Mouse (Mus musculus): ENCODE measurements around the gene Mutyh. TPM values are rescaled to one million over a fixed set of nuclear protein-coding genes. Genes with fewer than 3 reads are reported as not detected.
A peak's percentile ranks its signal among the peaks of the same experiment; 100 is the strongest.

Mutyh gene
- polyA plus RNA-seq, 1 experiment from 2014 or later: 5.6 TPM

DNA sequence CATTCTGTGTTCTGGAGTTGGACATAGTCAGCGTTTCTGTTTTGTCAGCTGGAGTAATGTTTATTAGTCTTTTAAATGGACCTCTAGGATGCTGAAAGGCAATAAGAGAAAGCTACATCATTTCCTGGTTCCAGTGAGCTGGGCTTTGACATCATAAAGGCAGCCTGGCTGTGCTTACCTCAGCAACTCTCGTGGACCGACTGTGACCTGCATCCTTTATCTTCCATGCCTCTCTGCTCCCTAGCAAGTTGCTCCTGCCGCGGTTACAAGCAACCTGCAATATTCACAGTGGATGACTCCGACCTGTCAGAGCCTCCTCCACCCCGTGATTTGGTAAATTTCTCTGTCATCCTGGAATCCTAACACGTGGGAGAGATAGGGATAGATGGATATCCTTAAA, 54.5 kb downstream of the Mutyh start:
- Histone ChIP-seq H3K9me3 (replicated peaks) (no peaks in the 10 kb centered on the region), H3K27me3 (replicated peaks) (no peaks in the 10 kb centered on the region), H3K4me1 (no peaks in the 10 kb centered on the region), H3K36me3 (no peaks in the 10 kb centered on the region), H3K9ac (replicated peaks) (no peak overlapping the region), H3K4me2 (no peak overlapping the region), H3K4me3 (replicated peaks) (no peak overlapping the region), H3K27ac (replicated peaks) (peak overlapping the region; percentile 28; the same call in 1 of the 2 replicates)
- ATAC-seq (ENCODE audit: low FRiP score): peak; percentile 31; the same call in 1 of the 2 replicates
- 63% methylated on average over 8 of the region's 8 CpGs for WGBS

Other genes starting within 250 kb of the Mutyh start
- gene Ccdc17, start 211.1 kb upstream of the Mutyh start, polyA plus RNA-seq (2015; fragmentation: Nextera tagmentation; extraction: Ambion mirVana): 3.0 and 4.5 TPM in 2 replicates
- 79.3 and 93.1 TPM in 2 replicates for gene Nasp, start 179.8 kb upstream of the Mutyh start, polyA plus RNA-seq (2015; fragmentation: Nextera tagmentation; extraction: Ambion mirVana)
- 717 and 746 TPM in 2 replicates for gene Akr1a1, start 156.0 kb upstream of the Mutyh start, polyA plus RNA-seq (2015; fragmentation: Nextera tagmentation; extraction: Ambion mirVana)
- 443 and 606 TPM in 2 replicates for gene Prdx1, start 122.2 kb upstream of the Mutyh start, polyA plus RNA-seq (2015; fragmentation: Nextera tagmentation; extraction: Ambion mirVana)
- gene Mmachc, start 99.3 kb upstream of the Mutyh start, polyA plus RNA-seq (2015; fragmentation: Nextera tagmentation; extraction: Ambion mirVana): 20.0 and 22.7 TPM in 2 replicates
- 9.7 and 11.3 TPM in 2 replicates for gene Ccdc163, start 99.2 kb upstream of the Mutyh start, polyA plus RNA-seq (2015; fragmentation: Nextera tagmentation; extraction: Ambion mirVana)
- 3.0 and 3.3 TPM in 2 replicates for gene Tesk2, start 86.8 kb upstream of the Mutyh start, polyA plus RNA-seq (2015; fragmentation: Nextera tagmentation; extraction: Ambion mirVana)
- 27.2 and 33.4 TPM in 2 replicates for gene Toe1, start 83 bp upstream of the Mutyh start, polyA plus RNA-seq (2015; fragmentation: Nextera tagmentation; extraction: Ambion mirVana)
- gene Hpdl, start 14.0 kb downstream of the Mutyh start, polyA plus RNA-seq (2015; fragmentation: Nextera tagmentation; extraction: Ambion mirVana): 1.4 and 1.8 TPM in 2 replicates
- 4.2 and 4.4 TPM in 2 replicates for gene Zswim5, start 69.7 kb downstream of the Mutyh start, polyA plus RNA-seq (2015; fragmentation: Nextera tagmentation; extraction: Ambion mirVana)
- gene Urod, start 186.7 kb downstream of the Mutyh start, polyA plus RNA-seq (2015; fragmentation: Nextera tagmentation; extraction: Ambion mirVana): 57.2 and 62.7 TPM in 2 replicates
- 22.4 and 24.9 TPM in 2 replicates for gene Hectd3, start 187.6 kb downstream of the Mutyh start, polyA plus RNA-seq (2015; fragmentation: Nextera tagmentation; extraction: Ambion mirVana)
- 46.1 and 49.1 TPM in 2 replicates for gene Eif2b3, start 211.7 kb downstream of the Mutyh start, polyA plus RNA-seq (2015; fragmentation: Nextera tagmentation; extraction: Ambion mirVana)